Mouse (Mus musculus): Measurements from ENCODE around the gene Gzmn. TPM values are rescaled to one million over a fixed set of nuclear protein-coding genes. Genes with fewer than 3 reads are reported as not detected.
"Not testable (repeated sequence)": the region's sequence is repeated elsewhere in the genome, so short reads cannot be mapped to it uniquely, and the experiment has no call there.

Gzmn gene
- not detected for total RNA-seq (2021)
- long read RNA-seq, experiment 1: 0 reads
- long read RNA-seq, experiment 2: 0 reads

GRCm38 (mm10) chr14:56174499-56174898 is at the start of gene Gzmn:
Gene Gzmn, minus strand, starts transcription at chr14:56174599.
- DNase-seq (ENCODE audit: low spot score in 2 of 2): no peak

GRCm38 (mm10) chr14:56211317-56211716 is 36.9 kb upstream of the Gzmn start, which contains the start of gene Gzmf:
Gene Gzmf, minus strand, starts transcription at chr14:56211417.
- no peak for DNase-seq (ENCODE audit: low spot score in 2 of 2)

GRCm38 (mm10) chr14:56205613-56206012 is 31.2 kb upstream of the Gzmn start:
- DNase-seq (ENCODE audit: low spot score in 2 of 2): no peak

GRCm38 (mm10) chr14:56205021-56205420 is 30.6 kb upstream of the Gzmn start:
- DNase-seq (ENCODE audit: low spot score in 2 of 2): not testable (repeated sequence)

- DNase-seq (ENCODE audit: low spot score in 2 of 2): peak; percentile 23 to 32
Observed at GRCm38 (mm10) chr14:56203975-56204374, 29.6 kb upstream of the Gzmn start.

GRCm38 (mm10) chr14:56186946-56187345 is 12.5 kb upstream of the Gzmn start:
- DNase-seq (ENCODE audit: low spot score in 2 of 2): no peak

- DNase-seq (ENCODE audit: low spot score in 2 of 2): no peak
Observed at GRCm38 (mm10) chr14:56186521-56186920, 12.1 kb upstream of the Gzmn start.

GRCm38 (mm10) chr14:56177651-56178050 is 3.3 kb upstream of the Gzmn start:
- peak in 1 of 2 experiments; percentile 17 for DNase-seq (ENCODE audit: low spot score in 2 of 2)

GRCm38 (mm10) chr14:56173396-56173795 is 1.0 kb downstream of the Gzmn start:
- DNase-seq (ENCODE audit: low spot score in 2 of 2): no peak

- DNase-seq (ENCODE audit: low spot score in 2 of 2): no peak
Observed at GRCm38 (mm10) chr14:56172744-56173143, 1.7 kb downstream of the Gzmn start.

GRCm38 (mm10) chr14:56168009-56168408 is 6.4 kb downstream of the Gzmn start:
- DNase-seq (ENCODE audit: low spot score in 2 of 2): no peak

GRCm38 (mm10) chr14:56162109-56162508 is 12.3 kb downstream of the Gzmn start:
- DNase-seq (ENCODE audit: low spot score in 2 of 2): no peak

GRCm38 (mm10) chr14:56159479-56159878 is 14.9 kb downstream of the Gzmn start, which contains the start of gene Gzmg:
Gene Gzmg, minus strand, starts transcription at chr14:56159579.
- not testable (repeated sequence) for DNase-seq (ENCODE audit: low spot score in 2 of 2)

GRCm38 (mm10) chr14:56155340-56155739 is 19.1 kb downstream of the Gzmn start:
- no peak for DNase-seq (ENCODE audit: low spot score in 2 of 2)

GRCm38 (mm10) chr14:56133675-56134074 is 40.7 kb downstream of the Gzmn start:
- DNase-seq (ENCODE audit: low spot score in 2 of 2): not testable (repeated sequence)

GRCm38 (mm10) chr14:56132508-56132907 is 41.9 kb downstream of the Gzmn start, which contains the start of gene Gzmd:
Gene Gzmd, minus strand, starts transcription at chr14:56132608.
- DNase-seq (ENCODE audit: low spot score in 2 of 2): not testable (repeated sequence)

- DNase-seq (ENCODE audit: low spot score in 2 of 2): no peak
Observed at GRCm38 (mm10) chr14:56128341-56128740, 46.1 kb downstream of the Gzmn start.

GRCm38 (mm10) chr14:56123516-56123915 is 50.9 kb downstream of the Gzmn start:
- DNase-seq (ENCODE audit: low spot score in 2 of 2): no peak

- no peak for DNase-seq (ENCODE audit: low spot score in 2 of 2)
Observed at GRCm38 (mm10) chr14:56120525-56120924, 53.9 kb downstream of the Gzmn start, which contains the start of gene Gzme. Gene Gzme, minus strand, starts transcription at chr14:56120625.
